Mouse (Mus musculus) liver, embryonic 14.5 days (tissue): ENCODE data around the gene Sik3.

Source experiments
- CTCF ChIP-seq: IDR thresholded peaks from 2 replicates; pipeline ENCODE4 v1.5.1; 2016; ENCODE audit warnings: antibody characterized with exemption, low read depth, control low read depth
- EP300 ChIP-seq: IDR thresholded peaks from 2 replicates; pipeline ENCODE4 v1.6.1; 2016; ENCODE audit warnings: antibody characterized with exemption, low read depth

DNA sequence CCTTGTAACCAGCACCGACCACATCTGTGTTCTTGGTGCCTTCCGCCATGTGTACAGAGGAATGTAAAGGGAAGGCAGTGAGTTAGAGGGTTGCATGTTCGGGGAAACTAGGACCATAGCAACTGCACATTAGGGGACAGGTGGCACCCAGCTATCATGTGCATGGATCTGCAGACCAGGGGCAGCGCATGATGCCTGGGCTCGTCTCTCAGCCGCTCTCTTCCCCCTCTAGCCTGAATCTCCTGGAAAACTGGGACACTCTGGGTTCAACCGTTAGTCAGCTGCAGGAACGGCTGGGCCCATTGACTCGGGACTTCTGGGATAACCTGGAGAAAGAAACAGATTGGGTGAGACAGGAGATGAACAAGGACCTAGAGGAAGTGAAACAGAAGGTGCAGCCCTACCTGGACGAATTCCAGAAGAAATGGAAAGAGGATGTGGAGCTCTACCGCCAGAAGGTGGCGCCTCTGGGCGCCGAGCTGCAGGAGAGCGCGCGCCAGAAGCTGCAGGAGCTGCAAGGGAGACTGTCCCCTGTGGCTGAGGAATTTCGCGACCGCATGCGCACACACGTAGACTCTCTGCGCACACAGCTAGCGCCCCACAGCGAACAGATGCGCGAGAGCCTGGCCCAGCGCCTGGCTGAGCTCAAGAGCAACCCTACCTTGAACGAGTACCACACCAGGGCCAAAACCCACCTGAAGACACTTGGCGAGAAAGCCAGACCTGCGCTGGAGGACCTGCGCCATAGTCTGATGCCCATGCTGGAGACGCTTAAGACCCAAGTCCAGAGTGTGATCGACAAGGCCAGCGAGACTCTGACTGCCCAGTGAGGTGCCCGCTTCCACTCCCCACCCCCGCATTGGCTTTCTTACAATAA lies 217.2 kb downstream of the Sik3 start:
- TF ChIP-seq CTCF (peak; percentile 81), EP300 (no peak)
